Mouse (Mus musculus) kidney, postnatal 10 days (tissue): ENCODE measurements at regions not wholly inside any gene's neighbourhood (a gene's known extent, or its start where the extent isn't known, plus 50 kb on each side); places are given as distances from the start of the nearest gene placed in this dataset.

Experiments
- DNase-seq: peaks from one replicate; pipeline ENCODE4 v3.0.0; 2021; ENCODE audit warnings: mixed read lengths

DNA sequence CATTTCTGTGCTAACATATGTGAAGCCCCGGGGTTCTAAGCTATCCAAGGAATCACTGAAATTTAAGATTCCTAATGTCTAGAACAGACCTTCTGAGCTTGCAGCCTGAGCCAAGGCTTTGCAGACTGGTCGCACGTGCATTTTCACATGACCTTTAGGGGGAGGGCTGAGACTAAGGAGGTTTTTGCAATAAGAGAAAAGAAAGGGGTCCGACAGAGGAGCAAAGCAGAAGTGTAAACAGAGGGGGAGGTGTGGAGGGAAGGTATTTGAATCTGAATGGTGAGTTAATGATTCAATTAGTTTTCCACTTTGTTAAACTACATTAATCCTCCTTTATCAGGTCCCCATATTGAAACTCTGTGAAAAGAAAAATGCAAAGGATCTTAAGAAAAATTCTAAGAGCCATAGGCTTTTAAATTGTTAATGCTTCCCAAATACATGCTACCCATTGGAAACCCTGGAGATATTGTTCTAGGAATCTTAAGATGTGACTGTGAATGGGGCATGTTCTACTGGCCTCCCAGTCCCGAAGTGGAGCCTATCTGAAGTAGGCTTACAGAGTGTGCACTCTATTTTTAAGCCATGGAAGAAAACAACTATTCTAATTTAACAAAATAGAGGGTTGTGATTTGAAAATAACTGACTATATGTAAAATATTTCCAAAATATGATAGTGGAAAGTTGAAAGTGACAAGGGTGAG lies 322.9 kb downstream of the Epha7 start:
- DNase-seq = peak; percentile 6

DNA sequence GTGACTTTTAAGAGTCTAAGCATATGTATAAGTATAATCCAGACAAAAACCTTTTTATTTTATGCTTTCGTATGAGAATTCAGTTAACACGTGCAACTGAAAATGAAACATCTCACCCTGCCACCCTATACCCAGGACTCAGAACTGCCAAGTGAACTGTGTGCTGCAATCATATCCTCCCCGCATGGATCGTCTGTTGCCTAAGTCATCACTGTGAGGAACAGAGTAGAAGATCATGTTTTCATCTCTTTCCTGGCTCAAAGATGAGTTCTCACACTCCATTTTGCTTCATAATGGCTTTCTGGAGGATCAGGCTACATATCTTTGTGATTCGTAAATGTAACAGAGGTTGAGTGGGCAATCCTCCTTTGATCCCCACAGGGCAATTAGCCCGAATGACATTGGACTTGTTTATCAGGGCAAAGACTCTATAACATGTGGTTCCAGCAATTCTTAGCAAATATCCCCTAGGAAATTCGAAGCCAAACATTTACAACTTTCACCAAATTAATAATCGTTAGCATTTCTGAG lies 325.9 kb downstream of the Epha7 start:
- no peak for DNase-seq

DNA sequence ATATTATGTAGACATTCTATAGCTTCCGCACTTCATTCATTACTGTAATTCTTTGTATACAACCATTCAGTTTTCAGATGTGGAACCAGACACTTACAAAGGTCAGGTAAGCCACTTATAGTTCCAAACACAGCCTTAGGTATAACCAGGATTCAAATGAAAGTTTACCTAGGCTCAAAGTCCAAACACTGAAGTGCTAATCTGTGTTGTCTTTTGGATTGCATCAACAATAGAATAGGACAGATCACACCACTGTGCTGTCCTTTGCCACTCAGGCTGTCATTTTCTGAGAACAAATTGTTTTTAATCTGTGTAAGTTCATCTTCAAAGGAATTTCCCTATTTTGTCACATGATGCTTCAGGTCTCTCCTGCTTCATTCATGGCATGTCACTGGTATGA lies 330.5 kb downstream of the Epha7 start:
- DNase-seq = no peak

DNA sequence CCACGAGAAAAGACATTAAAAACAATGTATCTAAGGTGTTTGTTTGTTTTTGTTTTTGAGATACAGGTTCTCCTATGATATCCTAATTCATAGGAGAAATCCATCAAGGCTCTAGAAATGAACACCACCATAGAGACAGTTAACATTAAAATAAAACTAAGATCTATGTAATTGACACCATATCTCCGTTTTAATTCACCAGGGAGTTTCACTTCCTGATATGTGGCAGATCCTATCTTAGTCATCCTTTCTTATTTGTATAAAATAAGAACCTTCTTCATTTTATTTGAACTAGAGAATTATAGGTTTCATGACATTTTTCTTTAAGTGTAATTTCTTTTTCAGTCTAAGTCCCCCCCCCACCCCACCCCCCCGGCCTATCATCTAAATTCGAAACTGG lies 332.3 kb downstream of the Epha7 start:
- no peak for DNase-seq

DNA sequence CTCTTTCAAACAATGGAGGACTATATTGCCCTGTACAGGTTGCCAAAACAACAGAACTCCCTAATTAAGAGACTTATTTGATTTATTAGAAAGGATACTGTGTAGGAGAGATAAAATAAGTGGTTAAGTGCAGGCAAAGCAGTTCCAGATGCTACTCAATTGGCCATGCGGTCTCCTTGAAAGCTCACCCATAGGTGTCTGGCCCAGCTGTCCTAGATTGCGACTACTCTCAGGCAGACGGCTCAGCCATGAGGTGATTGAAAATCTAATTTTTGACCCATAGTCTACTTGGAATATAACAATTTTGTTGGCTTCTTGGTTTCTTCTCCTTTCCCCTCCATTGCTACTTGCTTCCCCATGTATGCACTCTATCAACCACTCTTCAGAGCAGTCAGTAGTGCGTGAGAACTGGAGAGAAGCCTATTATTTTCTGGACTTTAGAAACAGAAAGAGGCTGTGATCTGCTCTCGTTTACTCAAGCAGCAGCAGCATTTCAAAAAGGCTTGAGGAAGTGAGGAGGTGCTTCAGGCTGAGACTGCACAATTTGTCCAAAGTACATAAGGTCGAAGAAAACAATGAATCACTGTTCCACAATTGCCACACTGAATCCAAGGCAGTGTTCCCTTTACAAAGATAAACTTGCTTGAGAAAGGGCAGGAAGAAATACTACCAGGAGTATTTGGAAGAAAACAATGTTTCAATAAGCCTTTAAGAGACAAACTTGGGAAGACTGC lies 339.4 kb downstream of the Epha7 start:
- DNase-seq = no peak

DNA sequence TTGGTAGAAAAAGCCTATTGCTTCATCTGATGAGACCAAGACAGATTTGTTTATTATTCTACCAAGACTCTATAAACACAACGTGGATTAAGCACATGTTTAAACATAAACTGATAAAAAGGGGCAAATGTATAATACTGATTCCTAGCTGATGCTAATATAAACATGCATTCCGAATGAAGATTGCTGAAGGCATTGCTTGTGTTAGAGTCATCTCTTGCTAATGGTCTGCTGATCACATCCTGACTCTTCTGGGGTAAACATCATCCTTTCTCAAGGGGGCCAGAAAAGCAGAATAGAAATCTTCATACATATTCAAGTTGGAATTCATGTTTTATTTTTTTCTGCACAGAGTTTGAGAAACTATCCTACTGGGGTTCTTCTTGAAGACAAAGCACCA lies 369.6 kb downstream of the Epha7 start:
- no peak for DNase-seq

DNA sequence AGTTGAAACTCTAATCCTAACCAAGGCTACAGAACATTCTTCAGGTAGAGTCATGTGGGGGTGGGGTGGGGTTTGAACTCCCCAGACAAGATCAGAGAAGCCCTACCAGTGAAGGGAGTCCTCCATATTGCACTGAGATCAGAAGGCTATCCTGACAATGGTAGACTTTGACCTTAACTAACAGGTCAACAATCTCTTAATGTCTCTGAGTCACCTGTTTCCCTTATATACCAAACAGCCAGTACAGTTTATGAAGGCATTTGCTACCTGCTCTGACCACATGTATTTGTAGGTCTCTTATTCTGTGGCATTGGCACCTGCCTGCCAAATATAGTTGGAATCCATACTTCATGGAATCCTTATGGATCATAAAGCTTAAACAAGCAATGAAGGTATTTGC lies 370.5 kb downstream of the Epha7 start:
- no peak for DNase-seq

DNA sequence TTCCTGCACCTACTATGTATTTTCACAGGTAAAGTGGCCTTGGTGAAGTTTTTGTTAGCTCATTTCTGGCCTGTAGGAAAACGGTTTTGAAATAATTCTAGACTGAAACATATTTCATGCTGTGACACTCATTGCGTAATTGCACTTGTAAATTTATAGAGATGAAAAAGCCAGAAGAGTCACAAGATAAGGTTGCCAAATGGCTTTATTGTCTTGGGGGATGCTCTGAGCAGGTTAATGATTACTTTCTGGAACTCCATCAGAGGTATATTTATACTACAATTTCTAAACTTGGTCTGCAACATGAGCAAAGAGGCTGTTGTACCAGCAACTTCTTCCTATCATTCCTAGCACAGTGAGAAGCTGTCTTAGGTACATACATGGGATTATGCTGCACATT lies 370.9 kb downstream of the Epha7 start:
- no peak for DNase-seq

DNA sequence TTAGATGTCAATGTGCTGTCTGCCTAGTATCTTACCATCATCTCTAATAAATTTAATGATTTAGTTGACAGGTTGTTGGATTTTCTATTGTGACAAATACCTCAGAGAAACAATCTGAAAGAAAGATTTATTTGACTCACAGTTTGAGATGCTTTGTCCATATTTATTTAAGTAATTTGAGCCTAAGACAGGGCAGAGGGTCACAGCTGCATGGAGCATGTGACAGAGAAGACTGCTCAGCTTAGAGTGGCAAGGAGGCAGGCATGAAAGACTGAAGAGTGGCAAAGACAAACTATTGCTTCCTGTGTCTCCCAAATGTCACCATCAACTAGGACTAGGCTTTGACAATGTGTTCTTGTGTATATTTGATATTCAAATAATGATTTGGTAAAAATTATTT lies 388.0 kb downstream of the Epha7 start:
- no peak for DNase-seq
